Mouse (Mus musculus) left cerebral cortex, adult 11 months (tissue): ENCODE results near the gene Tom1l1.
"Not testable (repeated sequence)": the region's sequence is repeated elsewhere in the genome, so short reads cannot be mapped to it uniquely, and the experiment has no call there.

ENCODE experiments used
- DNase-seq: peaks from one replicate; pipeline ENCODE4 v3.0.0; 2022; ENCODE audit warnings: low spot score

Tom1l1 gene

GRCm38 (mm10) chr11:90687460-90688416 lies at the start of gene Tom1l1:
Gene Tom1l1 (minus strand): TSS chr11:90688366.
- peak; percentile 71 for DNase-seq

GRCm38 (mm10) chr11:90733575-90733974 lies 45.4 kb upstream of the Tom1l1 start:
- no peak for DNase-seq

GRCm38 (mm10) chr11:90727354-90728125 lies 39.4 kb upstream of the Tom1l1 start:
- no peak for DNase-seq

GRCm38 (mm10) chr11:90726730-90727129 lies 38.6 kb upstream of the Tom1l1 start:
- DNase-seq: no peak

GRCm38 (mm10) chr11:90722304-90722703 lies 34.1 kb upstream of the Tom1l1 start:
- no peak for DNase-seq

GRCm38 (mm10) chr11:90717719-90718118 lies 29.6 kb upstream of the Tom1l1 start:
- no peak for DNase-seq

GRCm38 (mm10) chr11:90711596-90711995 lies 23.4 kb upstream of the Tom1l1 start:
- DNase-seq: no peak

GRCm38 (mm10) chr11:90707134-90707533 lies 19.0 kb upstream of the Tom1l1 start:
- DNase-seq: not testable (repeated sequence)

- peak; percentile 51 for DNase-seq
Observed at GRCm38 (mm10) chr11:90697480-90698240, 9.5 kb upstream of the Tom1l1 start.

- no peak for DNase-seq
Observed at GRCm38 (mm10) chr11:90695811-90696210, 7.6 kb upstream of the Tom1l1 start.

GRCm38 (mm10) chr11:90694206-90694605 lies 6.0 kb upstream of the Tom1l1 start:
- no peak for DNase-seq

- no peak for DNase-seq
Observed at GRCm38 (mm10) chr11:90690361-90690760, 2.2 kb upstream of the Tom1l1 start.

GRCm38 (mm10) chr11:90687040-90687439 lies 1.1 kb downstream of the Tom1l1 start:
- no peak for DNase-seq

GRCm38 (mm10) chr11:90686287-90687025 lies 1.7 kb downstream of the Tom1l1 start:
- DNase-seq: no peak

GRCm38 (mm10) chr11:90685196-90685595 lies 3.0 kb downstream of the Tom1l1 start:
- no peak for DNase-seq

GRCm38 (mm10) chr11:90684765-90685164 lies 3.4 kb downstream of the Tom1l1 start:
- DNase-seq: no peak

GRCm38 (mm10) chr11:90681171-90681570 lies 7.0 kb downstream of the Tom1l1 start:
- DNase-seq: no peak

- DNase-seq: no peak
Observed at GRCm38 (mm10) chr11:90678582-90678981, 9.6 kb downstream of the Tom1l1 start.

- no peak for DNase-seq
Observed at GRCm38 (mm10) chr11:90677771-90678288, 10.3 kb downstream of the Tom1l1 start.

GRCm38 (mm10) chr11:90677027-90677426 lies 11.1 kb downstream of the Tom1l1 start:
- no peak for DNase-seq

- no peak for DNase-seq
Observed at GRCm38 (mm10) chr11:90675479-90676110, 12.6 kb downstream of the Tom1l1 start.
